Mouse (Mus musculus) hindbrain, postnatal 0 days (tissue): ENCODE data around the gene Wwox. TPM values are rescaled to one million over a fixed set of nuclear protein-coding genes. Genes with fewer than 3 reads are reported as not detected.

Experiments used
- ATAC-seq: fragments of 200-750 bp; cut with Nextera tagmentation; 2 replicates; pipeline ENCODE4 v1.8.0; 2017; ENCODE audit warnings: mild to moderate bottlenecking, moderate TSS enrichment, moderate library complexity
- DNase-seq: peaks from one replicate; pipeline ENCODE4 v3.0.0-alpha.2; 2015; ENCODE audit warnings: low spot score
- H3K27ac ChIP-seq: fragments of 300-500 bp; sonication (generic); 2 replicates; pipeline ENCODE4 v1.5.1; 2014; ENCODE audit warnings: mild to moderate bottlenecking
- H3K27me3 ChIP-seq: fragments of 300-500 bp; sonication (generic); 2 replicates; pipeline ENCODE4 v1.6.1; 2014; ENCODE audit warnings: low read length, mixed read lengths; ENCODE audit not compliant: insufficient read depth
- H3K36me3 ChIP-seq: fragments of 300-500 bp; sonication (generic); 2 replicates; pipeline ENCODE4 v1.6.1; 2014; ENCODE audit warnings: low read length, mixed read lengths; ENCODE audit not compliant: insufficient read depth
- H3K4me1 ChIP-seq: fragments of 300-500 bp; sonication (generic); 2 replicates; pipeline ENCODE4 v1.6.1; 2014; ENCODE audit warnings: antibody characterized with exemption, low read length, mixed read lengths; ENCODE audit not compliant: insufficient read depth
- H3K4me2 ChIP-seq: fragments of 300-500 bp; sonication (generic); 2 replicates; pipeline ENCODE4 v1.6.1; 2014; ENCODE audit warnings: low read depth, mild to moderate bottlenecking, low read length, moderate library complexity, mixed read lengths
- H3K4me3 ChIP-seq: fragments of 300-500 bp; sonication (generic); 2 replicates; pipeline ENCODE4 v1.5.1; 2014; ENCODE audit warnings: low read length
- H3K9ac ChIP-seq: fragments of 300-500 bp; sonication (generic); replicated peaks from 2 replicates; pipeline ENCODE4 v1.6.1; 2014; ENCODE audit warnings: mild to moderate bottlenecking, low read length, moderate library complexity, mixed read lengths
- H3K9me3 ChIP-seq: fragments of 300-500 bp; sonication (generic); 2 replicates; pipeline ENCODE4 v1.6.1; 2016; ENCODE audit warnings: low read length, mixed read lengths
- CTCF ChIP-seq: IDR thresholded peaks from 2 replicates; pipeline ENCODE4 v1.5.1; 2016; ENCODE audit warnings: antibody characterized with exemption, control low read depth, low read depth
- WGBS: fragments of 180-500 bp; shearing (Covaris S2); extraction: QIAGEN DNeasy Blood & Tissue Kit; methylation state at CpG from one replicate; pipeline ENCODE4 v1.1.7; 2014; 5-methylcytosine and 5-hydroxymethylcytosine counted together
- polyA plus RNA-seq: library from polyadenylated mRNA; unstranded; fragments of >200 nt; fragmentation: Nextera tagmentation; extraction: Ambion mirVana; gene quantifications from 2 replicates; pipeline ENCODE4 v1.2.1, GENCODE M21; 2015
- total RNA-seq: library from RNA; depleted of rRNA; stranded (reverse); fragments of >200 nt; gene quantifications from 2 replicates; pipeline ENCODE4 v1.2.3, GENCODE M21; 2014

Wwox gene
- total and polyA plus RNA-seq, 2 experiments from 2014 or later, result 17.1 to 19.8 TPM

DNA sequence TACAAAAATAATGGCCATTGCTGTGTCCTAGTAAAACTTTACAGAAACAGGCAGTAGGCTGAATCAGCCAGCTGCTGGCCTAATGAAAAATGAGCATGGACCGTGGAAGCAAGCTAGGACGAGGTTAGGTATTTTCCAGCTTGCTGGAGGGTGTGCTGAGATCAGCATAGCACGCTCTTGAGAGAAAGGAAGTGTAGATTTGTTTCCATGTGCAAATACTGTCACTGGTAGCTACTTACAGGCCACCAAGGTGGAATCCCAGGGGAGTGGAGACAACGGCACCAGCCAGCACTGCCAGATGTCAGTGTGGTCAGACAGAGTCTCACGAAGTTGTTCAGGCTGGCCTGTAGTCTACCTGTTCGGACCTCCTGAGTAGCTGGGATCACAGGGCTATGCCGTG lies 7.4 kb downstream of the Wwox start:
- DNase-seq (no peak), ATAC-seq (no peak)
- WGBS, result 83% methylated on average over 7 of the region's 7 CpGs
- Histone ChIP-seq H3K4me3 (no peak overlapping the region), H3K27ac (no peak overlapping the region), H3K36me3 (no peaks in the 10 kb centered on the region), H3K4me2 (no peak overlapping the region), H3K27me3 (no peaks in the 10 kb centered on the region), H3K9ac (no peak overlapping the region), H3K9me3 (no peaks in the 10 kb centered on the region), H3K4me1 (no peaks in the 10 kb centered on the region)
- TF ChIP-seq CTCF, result no peak

DNA sequence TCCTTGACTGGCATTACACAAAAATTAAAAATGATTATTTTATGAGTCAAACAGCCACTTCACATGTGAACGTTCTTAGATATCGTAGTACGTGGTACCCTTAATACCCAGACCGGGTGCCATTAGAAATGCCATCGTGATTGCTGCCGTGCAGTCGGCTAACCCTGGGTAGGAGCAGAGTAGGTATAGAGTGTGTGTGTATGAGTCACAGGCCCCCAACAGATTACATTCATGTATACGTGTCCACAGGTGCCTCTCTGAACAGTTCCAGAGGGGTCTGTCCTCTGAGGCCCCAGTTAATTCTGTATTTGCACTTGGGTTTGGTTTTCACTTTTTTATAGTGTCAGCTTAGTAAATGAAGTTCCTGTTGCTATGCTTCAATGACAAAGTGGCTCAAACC lies 12.8 kb downstream of the Wwox start:
- H3K4me1 ChIP-seq, result no peaks in the 10 kb centered on the region
- no peaks in the 10 kb centered on the region for H3K9me3 ChIP-seq
- H3K4me2 ChIP-seq, result no peak overlapping the region
- no peak overlapping the region for H3K4me3 ChIP-seq
- DNase-seq, result no peak
- H3K9ac ChIP-seq, result no peak overlapping the region
- no peak for ATAC-seq
- no peak for TF ChIP-seq CTCF
- H3K36me3 ChIP-seq, result no peaks in the 10 kb centered on the region
- 88% methylated on average over 8 of the region's 8 CpGs for WGBS
- H3K27me3 ChIP-seq, result no peaks in the 10 kb centered on the region; the same call in 1 of the 2 replicates
- H3K27ac ChIP-seq, result no peak overlapping the region

DNA sequence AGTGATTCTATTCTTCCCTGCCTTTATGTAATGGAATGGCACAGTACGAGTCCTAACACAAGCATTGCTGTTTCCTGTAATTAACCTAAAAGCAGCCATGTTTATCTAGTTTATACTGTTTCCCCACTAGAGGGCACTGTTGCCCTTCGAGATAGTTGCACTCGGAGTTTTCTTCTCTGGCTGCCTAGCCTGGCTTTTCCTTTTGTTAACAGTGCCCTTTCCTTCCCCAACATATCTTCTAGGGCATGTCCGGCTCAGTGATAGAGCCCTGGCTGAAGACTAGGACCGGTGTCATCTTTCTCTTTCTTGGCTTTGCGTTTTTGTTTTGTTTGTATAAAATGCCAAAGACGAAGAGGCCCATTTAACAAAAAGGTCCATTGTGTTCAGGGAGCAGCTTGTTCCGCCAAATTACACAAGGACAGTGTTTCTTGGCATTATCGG lies 13.3 kb downstream of the Wwox start:
- Histone ChIP-seq H3K36me3 (no peaks in the 10 kb centered on the region), H3K27me3 (no peaks in the 10 kb centered on the region; the same call in 1 of the 2 replicates), H3K4me3 (no peak overlapping the region), H3K9me3 (no peaks in the 10 kb centered on the region), H3K4me2 (peak overlapping the region; percentile 33; the same call in 1 of the 2 replicates), H3K9ac (no peak overlapping the region), H3K4me1 (no peaks in the 10 kb centered on the region), H3K27ac (no peak overlapping the region)
- peak; percentile 53 for ATAC-seq
- peak; percentile 88 for TF ChIP-seq CTCF
- DNase-seq, result peak; percentile 94
- WGBS, result 5% methylated on average over 9 of the region's 9 CpGs

DNA sequence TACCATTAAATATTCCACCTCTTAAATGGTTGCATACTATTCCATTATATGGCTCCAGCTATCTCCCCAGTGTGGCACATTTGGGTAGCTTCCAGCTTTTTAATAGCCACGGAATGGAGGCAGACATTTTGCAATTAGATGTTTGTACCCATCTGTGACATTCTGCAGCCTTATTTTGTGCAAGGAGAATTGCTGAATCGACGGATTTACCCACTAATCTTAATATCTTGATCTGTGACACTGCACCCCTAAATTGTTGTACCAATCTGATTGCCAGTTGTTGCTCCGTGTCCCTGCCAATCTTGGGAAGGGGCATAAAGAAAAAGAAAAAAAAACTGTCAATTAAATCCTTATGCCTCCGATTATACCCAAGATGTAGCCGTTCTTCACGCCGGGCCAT lies 15.8 kb downstream of the Wwox start:
- Histone ChIP-seq H3K4me1 (no peaks in the 10 kb centered on the region), H3K36me3 (no peaks in the 10 kb centered on the region), H3K27ac (no peak overlapping the region), H3K9ac (no peak overlapping the region), H3K9me3 (no peaks in the 10 kb centered on the region), H3K27me3 (no peaks in the 10 kb centered on the region; the same call in 1 of the 2 replicates), H3K4me2 (no peak overlapping the region), H3K4me3 (no peak overlapping the region)
- no peak for ATAC-seq
- DNase-seq, result no peak
- no peak for TF ChIP-seq CTCF
- 82% methylated on average over 8 of the region's 8 CpGs for WGBS

DNA sequence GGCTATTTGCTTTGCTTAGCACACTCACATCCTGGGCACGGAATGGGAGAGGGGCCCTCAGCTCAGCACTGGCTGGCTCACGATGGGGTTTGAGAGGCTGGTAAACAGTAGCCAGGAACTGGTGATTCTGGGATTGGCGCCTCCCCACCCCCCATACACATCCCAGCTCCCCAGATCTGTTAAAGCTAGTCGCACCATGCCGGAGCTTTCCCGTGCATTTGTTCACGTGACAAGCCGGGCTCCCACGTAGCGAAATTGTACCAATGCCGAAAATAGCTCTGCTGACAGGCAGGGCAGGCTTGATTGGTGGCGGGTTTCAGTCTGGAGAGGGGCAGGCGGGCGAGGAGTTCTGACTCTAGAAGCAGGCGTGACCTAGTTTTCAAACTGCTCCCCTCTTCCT lies 16.5 kb downstream of the Wwox start:
- H3K9me3 ChIP-seq, result no peaks in the 10 kb centered on the region
- ATAC-seq, result no peak
- no peak for TF ChIP-seq CTCF
- no peaks in the 10 kb centered on the region for H3K36me3 ChIP-seq
- no peaks in the 10 kb centered on the region for H3K4me1 ChIP-seq
- H3K4me3 ChIP-seq, result no peak overlapping the region
- H3K27me3 ChIP-seq, result no peaks in the 10 kb centered on the region; the same call in 1 of the 2 replicates
- no peak overlapping the region for H3K4me2 ChIP-seq
- 69% methylated on average over 15 of the region's 15 CpGs for WGBS
- no peak overlapping the region for H3K27ac ChIP-seq
- H3K9ac ChIP-seq, result no peak overlapping the region
- no peak for DNase-seq

DNA sequence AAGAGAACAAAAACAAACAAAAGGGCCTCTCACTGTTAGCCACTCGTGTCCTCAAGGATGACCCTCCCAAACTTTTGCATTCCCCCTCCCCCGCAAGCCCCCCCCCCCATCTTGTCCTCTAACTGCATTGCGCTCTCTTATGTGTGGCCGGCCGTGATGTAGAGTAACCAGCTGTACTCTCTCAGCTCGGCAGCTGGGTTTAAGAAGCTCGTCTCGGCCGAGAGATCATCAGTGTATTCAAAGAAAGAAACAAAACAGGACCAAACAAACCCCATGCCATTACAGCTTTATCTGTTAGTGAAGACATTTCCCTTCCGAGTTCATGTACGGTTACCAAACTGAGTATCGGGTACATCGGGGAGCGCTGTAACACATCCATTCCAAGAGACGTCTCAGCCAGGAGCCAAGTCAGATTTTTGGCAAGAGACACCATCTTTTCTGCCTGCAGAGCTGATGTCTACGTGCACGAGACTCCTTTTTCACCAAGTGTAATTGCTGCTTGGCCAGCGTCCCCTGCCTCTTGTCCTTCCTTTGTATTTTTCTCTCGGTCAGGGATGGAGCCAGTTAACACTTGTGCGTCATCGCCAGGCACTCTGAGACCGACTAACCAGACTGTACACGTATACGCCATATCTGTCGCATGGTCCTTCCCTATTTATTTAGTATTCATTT lies 18.8 kb downstream of the Wwox start:
- DNase-seq (no peak), ATAC-seq (no peak)
- Histone ChIP-seq H3K4me1 (no peaks in the 10 kb centered on the region), H3K27me3 (no peaks in the 10 kb centered on the region; the same call in 1 of the 2 replicates), H3K9ac (no peak overlapping the region), H3K9me3 (no peaks in the 10 kb centered on the region), H3K4me2 (no peak overlapping the region), H3K36me3 (no peaks in the 10 kb centered on the region), H3K4me3 (no peak overlapping the region), H3K27ac (no peak overlapping the region)
- WGBS, result 48% methylated on average over 25 of the region's 25 CpGs
- TF ChIP-seq CTCF, result no peak

DNA sequence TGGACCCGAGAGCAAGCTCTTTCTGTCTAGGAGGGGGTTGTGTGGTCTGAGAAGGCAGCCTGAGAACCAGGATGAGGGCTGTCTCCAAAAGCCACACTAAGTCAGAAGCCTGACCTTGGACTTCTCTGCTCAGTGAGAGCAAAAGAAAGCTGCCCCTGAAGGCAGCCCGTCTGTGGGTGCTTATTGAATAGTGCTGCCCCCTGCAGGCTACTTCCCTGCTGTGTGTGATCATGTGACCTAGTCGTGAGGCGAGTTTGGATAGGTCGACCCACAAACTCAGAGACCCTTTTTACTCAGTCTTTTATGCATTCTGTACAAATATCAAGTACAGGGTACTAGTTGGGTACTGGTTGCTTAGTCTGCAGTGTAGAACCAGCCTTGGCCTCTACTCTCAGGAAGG lies 21.1 kb downstream of the Wwox start:
- DNase-seq (no peak), ATAC-seq (no peak)
- peak; percentile 36 for TF ChIP-seq CTCF
- no peaks in the 10 kb centered on the region for H3K27me3 ChIP-seq
- H3K9ac ChIP-seq, result no peak overlapping the region
- no peaks in the 10 kb centered on the region for H3K4me1 ChIP-seq
- H3K4me2 ChIP-seq, result no peak overlapping the region
- H3K9me3 ChIP-seq, result no peaks in the 10 kb centered on the region
- H3K36me3 ChIP-seq, result no peaks in the 10 kb centered on the region
- no peak overlapping the region for H3K27ac ChIP-seq
- no peak overlapping the region for H3K4me3 ChIP-seq
- WGBS, result 66% methylated on average over 5 of the region's 5 CpGs
